Mouse (Mus musculus) activated CD4-positive, CD25-positive, alpha-beta regulatory T cell, adult 4 months (primary cell): ENCODE results near the gene Dbh. TPM values are rescaled to one million over a fixed set of nuclear protein-coding genes. Genes with fewer than 3 reads are reported as not detected.

ENCODE experiments used
- ATAC-seq: one replicate; pipeline ENCODE4 v1.8.0; 2017
- polyA plus RNA-seq, 2 experiments: library from polyadenylated mRNA; unstranded; fragments of 100-300 nt; shearing (Covaris generic); gene quantifications; one replicate each; pipeline ENCODE4 v1.2.1; 2017

Dbh gene
- polyA plus RNA-seq, 2 experiments from 2014 or later, result not detected

GRCm38 (mm10) chr2:27166074-27166473 lies 1.0 kb downstream of the Dbh start:
- ATAC-seq, result no peak

GRCm38 (mm10) chr2:27166999-27167398 lies 2.0 kb downstream of the Dbh start:
- ATAC-seq, result no peak

- ATAC-seq, result no peak
Measured at GRCm38 (mm10) chr2:27174242-27174641, 9.2 kb downstream of the Dbh start.

- no peak for ATAC-seq
Measured at GRCm38 (mm10) chr2:27175696-27176267, 10.7 kb downstream of the Dbh start.

GRCm38 (mm10) chr2:27179101-27179500 lies 14.1 kb downstream of the Dbh start:
- ATAC-seq, result no peak

- ATAC-seq, result no peak
Measured at GRCm38 (mm10) chr2:27181907-27182306, 16.9 kb downstream of the Dbh start.

GRCm38 (mm10) chr2:27183734-27184133 lies 18.7 kb downstream of the Dbh start:
- no peak for ATAC-seq

GRCm38 (mm10) chr2:27187531-27187930 lies 22.5 kb downstream of the Dbh start:
- peak; percentile 96 for ATAC-seq

- no peak for ATAC-seq
Measured at GRCm38 (mm10) chr2:27189994-27190393, 25.0 kb downstream of the Dbh start.

GRCm38 (mm10) chr2:27198551-27199246 lies 33.7 kb downstream of the Dbh start:
- ATAC-seq, result peak; percentile 84

- ATAC-seq, result no peak
Measured at GRCm38 (mm10) chr2:27200586-27200985, 35.6 kb downstream of the Dbh start.

- no peak for ATAC-seq
Measured at GRCm38 (mm10) chr2:27205666-27206065, 40.6 kb downstream of the Dbh start.

- ATAC-seq, result no peak
Measured at GRCm38 (mm10) chr2:27206128-27206797, 41.2 kb downstream of the Dbh start.

GRCm38 (mm10) chr2:27207126-27207525 lies 42.1 kb downstream of the Dbh start:
- no peak for ATAC-seq

GRCm38 (mm10) chr2:27209370-27209769 lies 44.3 kb downstream of the Dbh start:
- peak; percentile 10 for ATAC-seq

- peak; percentile 87 for ATAC-seq
Measured at GRCm38 (mm10) chr2:27209816-27210215, 44.8 kb downstream of the Dbh start.

- peak; percentile 7 for ATAC-seq
Measured at GRCm38 (mm10) chr2:27210255-27210654, 45.2 kb downstream of the Dbh start.

GRCm38 (mm10) chr2:27210676-27211210 lies 45.7 kb downstream of the Dbh start:
- ATAC-seq, result no peak

- ATAC-seq, result no peak
Measured at GRCm38 (mm10) chr2:27211966-27212893, 47.2 kb downstream of the Dbh start.

- ATAC-seq, result no peak
Measured at GRCm38 (mm10) chr2:27215537-27215936, 50.5 kb downstream of the Dbh start.

GRCm38 (mm10) chr2:27218121-27218544 lies 53.1 kb downstream of the Dbh start:
- no peak for ATAC-seq

GRCm38 (mm10) chr2:27218569-27218968 lies 53.5 kb downstream of the Dbh start:
- no peak for ATAC-seq
